Mouse (Mus musculus): ENCODE data around the gene Kif24.

Gene Kif24

GRCm38 (mm10) chr4:41347839-41348238, 116.8 kb downstream of the Kif24 start:
- DNase-seq (ENCODE audit: low spot score), result no peak

- no peak for DNase-seq (ENCODE audit: low spot score)
Measured at GRCm38 (mm10) chr4:41346011-41346410, 118.7 kb downstream of the Kif24 start.

GRCm38 (mm10) chr4:41340912-41341550, 123.7 kb downstream of the Kif24 start:
- DNase-seq (ENCODE audit: low spot score), result no peak
